Mouse (Mus musculus): ENCODE data around the gene Nrarp.

The Nrarp gene

DNA sequence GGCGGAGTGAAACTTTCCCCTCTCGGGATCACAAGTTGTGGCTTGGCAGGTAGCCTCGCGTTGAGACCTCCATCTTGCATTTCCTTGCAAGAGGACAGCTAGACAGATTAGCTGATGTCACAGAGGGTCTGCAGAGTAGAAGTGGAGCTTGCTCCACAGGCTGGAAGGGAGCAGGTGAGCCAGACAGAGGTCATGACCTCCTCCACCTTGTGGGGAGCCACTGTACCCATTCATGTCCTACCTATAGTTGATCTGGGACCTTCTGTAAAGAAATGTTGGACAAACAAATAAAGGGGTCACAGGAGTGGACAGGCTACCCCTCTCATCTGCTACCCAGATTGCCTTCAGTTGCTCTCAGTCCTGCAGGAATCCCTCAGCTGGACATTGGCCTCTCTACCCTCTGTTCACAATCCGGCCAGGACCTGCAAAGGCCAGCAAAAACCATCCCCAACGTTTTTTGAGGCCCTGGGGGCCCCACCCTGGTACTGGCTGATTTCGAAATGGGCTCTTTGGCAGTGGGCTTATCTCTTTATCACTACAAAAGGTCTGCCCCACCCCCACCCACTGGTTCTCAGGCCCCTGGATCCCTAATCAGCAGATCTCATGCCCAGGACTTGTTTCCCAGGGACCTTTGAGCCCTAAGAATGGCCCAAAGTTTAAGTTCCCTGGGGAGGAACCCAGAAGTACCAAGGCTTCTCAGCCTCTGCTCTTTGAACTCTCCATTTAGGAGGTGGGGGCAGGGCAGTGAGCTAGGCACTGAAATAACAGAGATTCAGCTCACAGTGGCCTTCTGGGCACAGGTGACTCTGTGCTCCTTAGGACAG lies 5.5 kb upstream of the Nrarp start:
- peak; percentile 86 for DNase-seq

- peak; percentile 80 for DNase-seq
These were observed 4.9 kb upstream of the Nrarp start for GRCm38 (mm10) chr2:25175690-25176078.

DNA sequence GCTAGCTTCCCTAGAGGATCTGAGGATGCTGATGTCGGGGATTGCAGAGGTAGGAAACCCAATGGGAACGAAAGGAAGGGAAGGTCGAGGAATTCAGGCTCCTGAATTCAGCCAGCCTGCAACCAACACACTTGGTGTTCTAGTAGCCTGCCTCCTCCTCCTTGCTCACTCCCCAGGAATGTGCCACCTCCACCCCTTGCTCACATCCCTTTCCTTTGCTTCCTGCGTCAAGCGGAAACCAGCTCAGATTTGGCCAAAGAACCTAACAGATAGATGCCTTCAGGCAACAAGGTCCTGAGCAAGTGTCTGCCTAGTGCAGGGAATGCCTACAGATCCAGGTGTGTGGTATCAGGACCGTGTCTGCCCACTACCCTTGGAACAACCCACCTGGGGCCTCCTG lies 4.0 kb upstream of the Nrarp start:
- DNase-seq = peak; percentile 98

GRCm38 (mm10) chr2:25177076-25177475 lies 3.5 kb upstream of the Nrarp start:
- DNase-seq = peak; percentile 97

DNA sequence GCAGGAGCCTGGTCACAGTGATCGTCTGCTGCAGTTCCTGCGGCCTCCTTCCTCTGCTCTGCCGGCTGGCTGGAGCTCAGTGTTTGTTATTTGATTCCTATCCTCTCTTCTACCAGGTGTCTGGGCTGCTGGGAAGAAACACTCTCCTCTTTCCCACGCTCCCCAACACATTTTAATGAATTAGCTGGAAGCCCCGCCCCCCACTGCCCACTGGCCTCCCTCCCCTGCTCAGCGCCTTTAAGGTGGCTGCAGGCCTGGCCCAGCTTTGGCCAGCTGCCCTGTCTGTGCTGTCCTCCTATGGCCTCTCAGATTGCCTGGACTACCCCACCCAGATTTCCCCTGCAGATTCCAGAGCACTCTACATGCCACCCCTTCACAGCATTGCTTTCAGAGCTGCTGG lies 2.9 kb upstream of the Nrarp start:
- peak; percentile 98 for DNase-seq

GRCm38 (mm10) chr2:25178285-25178972 lies 2.1 kb upstream of the Nrarp start:
- DNase-seq = peak; percentile 96

DNA sequence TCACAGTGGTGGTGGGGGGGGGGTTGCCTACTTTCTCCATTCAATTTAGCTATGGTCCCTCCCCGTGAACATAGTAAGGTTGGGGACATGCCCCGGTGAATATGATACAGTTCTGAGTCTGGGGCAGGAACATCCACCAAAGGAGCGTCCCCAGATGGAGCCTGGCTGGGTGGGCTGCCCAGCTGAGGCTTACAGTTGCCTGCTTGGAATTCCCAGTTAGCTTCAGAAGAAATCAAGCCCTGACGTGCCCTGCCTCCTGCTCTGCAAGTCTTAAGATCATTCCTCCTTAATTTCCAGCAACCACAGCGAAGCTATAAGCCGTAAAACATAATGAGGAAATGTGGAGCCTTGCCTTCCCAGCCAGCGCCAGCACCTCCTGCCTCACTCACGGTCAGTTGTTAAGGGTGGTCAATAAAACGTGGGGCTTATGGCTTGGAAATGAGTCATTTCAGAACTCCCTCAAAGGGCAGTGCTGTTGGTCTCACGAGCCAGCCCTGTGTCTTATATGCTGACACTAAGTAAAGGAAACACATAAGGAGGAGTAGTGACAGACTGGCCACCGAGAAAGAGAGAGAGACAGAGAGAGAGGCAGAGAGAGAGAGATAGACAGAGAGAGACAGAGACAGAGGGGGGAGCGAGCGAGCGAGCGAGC lies 866 bp upstream of the Nrarp start:
- DNase-seq = peak; percentile 82

DNA sequence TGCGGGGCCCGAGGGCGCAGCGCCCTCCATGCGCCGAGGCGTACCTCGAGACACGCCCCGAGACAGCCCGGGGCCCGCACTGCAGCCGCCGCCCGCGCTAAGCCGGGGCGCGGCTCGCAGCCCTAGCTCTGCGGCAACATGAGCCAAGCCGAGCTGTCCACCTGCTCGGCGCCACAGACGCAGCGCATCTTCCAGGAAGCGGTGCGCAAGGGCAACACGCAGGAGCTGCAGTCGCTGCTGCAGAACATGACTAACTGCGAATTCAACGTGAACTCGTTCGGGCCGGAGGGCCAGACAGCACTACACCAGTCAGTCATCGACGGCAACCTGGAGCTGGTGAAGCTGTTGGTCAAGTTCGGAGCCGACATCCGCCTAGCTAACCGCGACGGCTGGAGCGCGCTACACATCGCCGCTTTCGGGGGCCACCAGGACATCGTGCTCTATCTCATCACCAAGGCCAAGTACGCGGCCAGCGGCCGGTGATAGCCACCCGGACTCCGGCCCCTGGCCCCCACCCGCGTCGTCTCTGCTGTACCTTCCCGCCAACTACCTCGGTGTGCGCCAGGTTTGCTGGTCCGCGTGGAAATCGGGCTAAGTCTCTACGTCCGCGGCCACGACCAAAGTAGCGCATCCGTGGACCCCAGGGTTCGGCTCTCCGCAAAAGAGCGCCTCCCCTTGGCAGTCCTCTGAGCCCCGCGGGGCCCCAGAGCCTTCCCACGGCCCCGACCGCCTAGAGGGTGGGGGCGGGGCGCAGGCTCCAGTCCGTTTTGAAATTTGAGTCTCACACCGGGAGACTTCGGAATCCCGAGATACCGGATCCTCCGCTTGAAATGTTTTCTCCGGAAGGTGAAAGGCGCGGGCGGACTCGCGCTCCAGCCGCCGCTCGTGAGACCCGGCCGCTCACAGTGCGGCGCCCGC lies 674 bp downstream of the Nrarp start:
- peak; percentile 96 for DNase-seq

DNA sequence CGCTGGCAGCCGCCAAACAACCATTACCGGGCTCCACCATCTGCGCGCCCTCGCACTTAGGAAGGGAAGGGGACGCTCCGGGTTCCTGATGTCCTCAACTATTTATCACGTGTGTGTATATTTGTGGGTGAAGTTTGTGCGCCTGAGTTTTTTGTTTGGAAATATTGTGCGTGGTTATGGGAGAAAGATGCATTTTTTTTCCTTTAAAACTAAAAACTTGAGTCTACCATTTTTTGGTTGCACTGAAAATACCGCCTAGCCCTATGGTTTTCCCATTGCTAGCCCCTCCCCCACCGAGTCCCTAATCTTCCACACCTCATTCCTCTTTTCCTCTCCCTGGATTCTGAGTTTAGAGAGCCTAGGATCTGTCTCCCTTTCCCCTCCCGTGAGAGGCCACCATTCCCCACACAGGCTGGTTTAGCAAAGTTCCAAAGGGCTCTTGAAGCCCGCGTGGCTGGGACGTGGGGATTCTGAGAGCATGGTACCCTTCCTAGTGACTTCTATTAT lies 1.4 kb downstream of the Nrarp start:
- peak; percentile 83 for DNase-seq

DNA sequence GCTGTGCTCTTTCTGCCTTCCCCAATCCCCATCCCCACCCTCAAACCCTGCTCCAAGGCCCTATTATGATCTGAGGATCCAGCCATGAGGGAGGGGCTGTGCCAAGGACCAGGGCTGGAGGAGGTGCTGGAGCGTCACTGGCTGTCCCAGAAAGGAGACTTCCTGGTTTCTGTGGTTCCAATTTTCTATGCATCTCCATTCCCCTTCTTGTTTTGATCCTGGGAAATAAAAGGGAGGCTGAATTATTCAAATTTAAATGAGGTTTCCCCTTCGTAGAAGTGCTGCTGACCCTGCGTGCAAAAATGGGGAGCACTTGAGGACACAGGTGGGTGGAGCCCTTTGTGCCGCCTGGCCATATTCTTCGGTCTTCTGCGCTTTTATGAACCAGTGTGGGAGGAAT lies 2.1 kb downstream of the Nrarp start:
- peak; percentile 92 for DNase-seq

GRCm38 (mm10) chr2:25183336-25183735 lies 2.8 kb downstream of the Nrarp start:
- DNase-seq = peak; percentile 88

- DNase-seq = peak; percentile 79
These were observed 3.9 kb downstream of the Nrarp start for GRCm38 (mm10) chr2:25184496-25184895.

GRCm38 (mm10) chr2:25185625-25186574 lies 5.3 kb downstream of the Nrarp start:
- peak; percentile 96 for DNase-seq

DNA sequence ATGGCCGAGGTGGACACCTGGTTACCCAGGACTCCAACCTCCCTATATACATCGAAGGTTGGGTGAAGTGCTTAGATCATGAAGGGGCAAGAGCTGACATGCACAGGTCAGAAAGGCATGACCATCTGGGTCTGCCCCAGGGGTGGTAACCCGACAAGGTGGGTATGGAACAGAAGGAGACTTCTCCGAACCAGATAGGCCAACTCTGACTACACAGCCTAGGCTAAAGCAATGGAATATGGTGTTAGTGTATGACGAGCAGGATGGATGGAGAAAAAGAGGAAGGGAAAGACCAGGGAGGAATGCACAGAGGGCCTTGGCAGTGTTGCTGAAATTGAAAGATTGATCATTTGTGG lies 6.0 kb downstream of the Nrarp start:
- DNase-seq = peak; percentile 91

DNA sequence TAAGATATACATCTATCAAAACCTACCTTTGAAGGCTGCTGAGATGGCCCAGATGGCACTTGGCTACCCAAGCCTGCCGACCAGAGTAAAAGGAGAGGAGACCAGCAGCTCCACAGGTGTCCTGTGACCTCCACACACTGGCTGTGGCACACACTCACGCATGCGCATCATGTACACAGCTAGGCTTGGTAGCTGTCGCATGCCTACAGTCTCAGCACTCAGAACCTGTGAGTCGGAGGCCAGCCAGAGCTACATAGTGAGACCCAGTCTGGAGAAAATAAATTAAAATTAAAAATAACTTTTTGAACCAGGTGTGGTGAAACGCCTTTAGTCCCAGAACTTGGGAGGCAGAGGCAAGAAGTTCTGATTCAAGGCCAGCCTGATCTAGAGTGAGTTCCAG lies 7.3 kb downstream of the Nrarp start:
- peak; percentile 85 for DNase-seq

GRCm38 (mm10) chr2:25193330-25193770 lies 12.8 kb downstream of the Nrarp start:
- DNase-seq = peak; percentile 99

DNA sequence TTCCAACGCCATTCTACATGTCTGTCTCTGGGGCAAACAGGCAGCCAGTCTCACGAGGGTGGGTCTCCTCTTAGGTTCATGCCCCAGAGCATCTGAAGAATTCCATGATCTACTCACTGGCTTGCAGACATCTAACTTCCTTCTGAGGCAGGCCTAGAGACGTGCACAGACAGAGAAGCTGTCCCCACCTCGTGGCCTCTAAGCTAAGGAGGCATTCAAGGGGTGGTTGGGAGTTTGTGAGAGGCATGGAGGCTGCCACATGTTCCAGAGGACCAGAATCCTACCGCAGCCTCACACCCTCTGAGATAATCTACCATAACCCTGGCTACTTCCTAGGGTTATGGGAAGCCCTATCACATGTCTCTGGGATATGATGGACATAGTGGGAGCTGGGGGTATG lies 13.4 kb downstream of the Nrarp start:
- DNase-seq = peak; percentile 93

- peak; percentile 96 for DNase-seq
These were observed 14.1 kb downstream of the Nrarp start for GRCm38 (mm10) chr2:25194486-25195171.

DNA sequence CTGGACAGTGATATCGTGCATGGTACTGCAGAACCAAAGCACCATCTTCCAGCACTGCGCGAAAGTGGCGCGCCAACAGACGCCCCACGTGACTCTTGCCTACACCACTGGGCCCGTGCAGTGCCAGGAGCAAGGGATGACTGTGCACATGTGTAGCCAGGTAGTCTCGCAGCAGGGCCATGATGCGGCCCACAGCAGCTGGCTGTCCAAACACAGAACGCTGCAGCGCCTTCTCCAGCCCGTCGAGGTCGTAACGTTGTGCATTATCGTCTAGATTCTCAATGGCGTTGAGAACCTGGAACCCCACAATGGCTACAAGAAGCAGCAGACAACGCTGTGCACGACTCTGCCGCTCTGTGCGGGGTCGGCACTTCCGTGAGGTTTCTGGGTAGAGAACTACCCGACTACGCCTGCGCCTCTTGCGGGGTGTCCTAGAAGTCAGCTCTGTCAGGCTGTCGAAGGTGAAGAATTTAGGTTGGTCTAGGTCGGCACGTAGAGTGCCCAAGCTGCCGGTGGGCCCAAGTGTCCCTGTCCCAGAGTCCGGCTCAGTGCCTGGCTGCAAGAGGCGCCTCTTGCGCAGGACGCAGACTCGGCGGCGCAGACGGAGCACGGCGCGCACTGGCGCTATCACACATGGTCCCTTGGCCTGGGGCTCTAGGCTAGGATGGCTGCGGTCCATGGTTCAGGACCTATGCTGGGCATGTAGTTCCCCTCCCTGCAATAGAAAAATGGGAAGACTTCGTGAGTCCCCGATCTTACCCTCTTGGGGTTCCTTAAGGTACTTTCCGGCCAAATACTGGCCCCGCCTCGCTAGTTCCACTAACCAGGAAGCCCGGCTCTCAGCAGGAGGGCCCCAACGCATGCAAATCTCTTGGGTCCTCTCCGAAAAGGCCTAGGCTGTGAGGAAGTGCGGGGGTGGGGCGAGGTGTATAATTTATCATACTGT lies 14.9 kb downstream of the Nrarp start:
- peak; percentile 99 for DNase-seq

Measured in heart, adult 11 months (tissue).